Mouse (Mus musculus): ENCODE data around the gene Camk2g.

Gene Camk2g

DNA sequence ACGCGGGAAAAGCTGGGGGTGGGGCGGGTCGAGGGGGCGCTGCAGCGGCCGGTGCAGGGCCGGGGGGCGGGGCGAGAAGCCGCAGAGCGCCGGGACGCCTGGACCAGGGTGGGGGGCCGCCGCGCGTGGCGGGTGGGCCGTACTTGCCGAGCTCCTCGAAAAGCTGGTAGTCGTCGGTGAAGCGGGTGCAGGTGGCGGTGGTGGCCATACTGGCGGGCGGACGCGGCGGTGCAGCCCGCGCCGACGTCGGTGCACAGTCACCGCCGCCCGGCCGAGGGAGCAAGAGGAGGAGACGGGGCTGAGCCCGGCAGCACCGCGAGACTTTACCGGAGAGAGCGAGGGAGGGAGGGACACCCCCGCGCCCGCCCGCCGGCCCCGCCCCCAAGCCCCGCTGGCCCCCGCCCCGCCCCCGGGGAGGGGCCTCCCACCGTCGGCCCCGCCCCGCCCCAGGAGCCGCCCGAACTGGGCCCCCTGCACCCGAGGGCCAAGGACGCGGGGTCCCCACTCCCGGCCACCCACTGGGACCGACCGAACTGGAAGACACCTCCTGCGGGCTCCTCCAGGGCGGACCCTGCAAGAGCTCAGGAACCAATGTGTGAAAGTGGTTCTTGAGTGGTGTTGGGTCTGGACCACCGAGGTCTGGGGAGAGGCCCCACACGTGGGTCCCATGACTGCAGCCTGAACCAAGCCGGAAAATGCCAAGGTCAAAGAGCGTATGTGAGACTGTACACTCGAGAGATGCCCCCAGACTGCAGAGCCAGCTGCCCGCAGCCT is at the start of gene Camk2g:
Gene Camk2g, minus strand, starts transcription at position 331 of the 774 bp plus-strand sequence.
- DNase-seq: peak; percentile 87 to 93

GRCm38 (mm10) chr14:20842629-20843028 is 48.7 kb upstream of the Camk2g start:
- no peak for DNase-seq

GRCm38 (mm10) chr14:20841526-20841925 is 47.6 kb upstream of the Camk2g start:
- no peak for DNase-seq

- peak in 1 of 2 experiments; percentile 38 for DNase-seq
Observed at GRCm38 (mm10) chr14:20837681-20838080, 43.8 kb upstream of the Camk2g start.

DNA sequence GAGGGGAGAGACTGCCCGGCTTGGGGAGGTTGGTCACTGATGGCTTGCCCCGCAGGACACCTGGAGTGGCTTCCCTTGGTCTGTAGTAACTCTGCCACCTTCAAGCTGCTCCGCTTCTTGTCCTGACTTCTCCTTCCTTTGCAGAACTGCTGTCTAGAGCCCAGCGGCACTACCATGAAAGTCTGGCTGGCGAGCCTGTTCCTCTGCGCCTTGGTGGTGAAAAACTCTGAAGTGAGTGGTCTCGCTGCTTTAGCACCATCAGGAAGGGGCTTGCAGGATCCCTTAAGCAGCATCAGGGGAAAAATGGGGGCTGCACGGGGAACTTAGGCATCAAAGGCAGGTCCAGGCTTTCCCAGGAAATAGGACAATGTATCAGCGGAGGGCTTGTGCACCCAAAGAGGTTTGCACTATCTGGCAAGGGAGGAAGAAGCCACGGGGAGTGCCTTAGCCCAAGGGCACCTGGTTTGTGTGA is 43.1 kb upstream of the Camk2g start:
- DNase-seq: peak in 1 of 2 experiments; percentile 33

- DNase-seq: peak; percentile 86 to 91
Observed at GRCm38 (mm10) chr14:20836171-20836904, 42.5 kb upstream of the Camk2g start, which contains the start of gene Plau. TSS of gene Plau (plus strand) at chr14:20836660.

GRCm38 (mm10) chr14:20834136-20834535 is 40.2 kb upstream of the Camk2g start:
- DNase-seq: peak in 1 of 2 experiments; percentile 35

GRCm38 (mm10) chr14:20833525-20833924 is 39.6 kb upstream of the Camk2g start:
- no peak for DNase-seq

DNA sequence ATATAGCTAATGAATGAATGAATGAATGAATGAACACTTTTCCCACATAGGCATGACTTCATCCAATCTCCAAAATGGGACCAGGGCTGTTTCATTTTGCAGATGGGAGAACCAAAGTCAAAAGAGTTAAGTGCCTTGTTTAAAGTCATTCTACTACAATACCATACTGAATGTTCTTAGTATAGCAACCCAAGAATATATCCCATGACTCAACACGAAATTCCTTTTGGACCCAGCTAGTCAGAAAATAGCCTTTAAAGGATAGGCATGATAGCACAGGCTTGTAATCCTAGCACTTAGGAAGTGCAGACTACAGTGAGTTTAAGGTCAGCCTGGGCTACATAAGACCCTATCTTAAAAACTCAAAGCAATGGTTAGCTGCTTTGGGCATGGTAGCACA is 38.0 kb upstream of the Camk2g start:
- no peak for DNase-seq

DNA sequence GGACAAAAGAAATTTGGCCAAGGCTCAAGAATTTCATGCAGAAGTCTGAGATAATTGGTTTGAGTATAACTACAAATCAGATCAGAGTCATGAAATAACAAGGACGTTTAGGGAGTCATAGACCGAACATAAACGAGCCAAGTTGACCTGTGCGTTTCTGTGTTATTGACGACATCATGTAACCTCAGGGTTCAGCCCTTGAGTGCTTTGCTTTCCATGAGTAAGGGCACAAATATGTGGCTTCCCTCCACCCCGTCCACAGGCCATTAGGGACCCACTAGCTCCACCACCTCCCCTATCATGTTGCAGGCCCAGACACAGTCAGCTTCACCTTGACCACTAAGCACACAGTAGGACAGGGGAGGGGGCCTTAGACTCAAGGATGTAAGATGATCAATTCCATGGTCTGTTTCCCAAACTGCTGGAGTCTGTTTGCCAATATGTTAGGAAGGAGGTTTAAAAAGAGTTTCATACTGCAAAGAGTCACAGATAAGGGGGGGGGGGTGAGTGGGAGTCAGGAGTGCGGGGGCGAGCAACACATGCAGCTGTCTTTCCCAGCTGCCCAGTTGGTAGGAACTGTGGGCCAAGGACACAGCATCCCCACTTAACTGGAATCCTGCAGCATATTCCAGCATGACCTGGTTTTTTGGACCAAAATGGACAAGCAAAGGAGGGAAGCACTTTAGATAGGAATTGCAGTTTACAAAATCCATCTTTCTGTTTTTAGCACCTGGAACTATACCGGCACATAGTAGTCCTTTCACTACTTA is 37.4 kb upstream of the Camk2g start:
- no peak for DNase-seq

GRCm38 (mm10) chr14:20829523-20830366 is 35.9 kb upstream of the Camk2g start:
- DNase-seq: no peak

DNA sequence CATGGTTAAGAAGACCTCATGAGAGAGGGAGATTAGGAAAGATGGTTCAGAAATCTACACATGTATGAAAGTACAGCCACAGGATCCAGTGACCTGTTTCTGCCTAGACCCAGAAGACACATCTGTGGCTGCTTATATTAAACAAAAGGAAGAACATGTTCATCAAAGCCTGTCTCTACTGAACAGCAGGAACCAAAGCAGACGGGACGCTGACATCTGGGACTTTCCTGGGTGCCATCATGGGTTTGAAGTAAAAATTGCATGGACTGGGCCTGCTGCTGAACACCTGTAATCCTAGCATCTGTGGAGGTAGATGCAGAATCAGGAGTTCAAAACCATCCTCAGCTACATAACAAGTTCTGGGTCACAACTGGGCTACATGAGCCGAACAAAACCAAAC is 34.6 kb upstream of the Camk2g start:
- no peak for DNase-seq

DNA sequence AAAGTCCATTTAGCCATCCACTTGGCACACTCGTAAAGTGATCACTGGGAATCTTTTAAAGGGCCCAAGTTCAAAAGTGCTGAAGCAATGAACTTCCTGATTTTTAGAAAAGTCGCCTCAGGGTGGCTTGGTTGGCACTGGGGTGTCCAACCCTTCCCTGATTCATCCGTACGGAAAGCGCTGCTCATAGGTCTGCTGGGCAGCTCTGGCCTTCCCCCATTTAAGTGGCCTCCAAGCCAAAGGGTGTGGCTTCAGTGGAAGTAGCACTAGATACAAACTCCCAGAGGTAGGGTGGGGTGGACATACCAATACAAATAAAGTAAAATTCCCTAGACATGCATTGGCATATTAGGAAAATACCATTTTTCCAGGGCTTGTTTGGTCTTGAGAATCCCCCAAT is 33.6 kb upstream of the Camk2g start:
- no peak for DNase-seq

DNA sequence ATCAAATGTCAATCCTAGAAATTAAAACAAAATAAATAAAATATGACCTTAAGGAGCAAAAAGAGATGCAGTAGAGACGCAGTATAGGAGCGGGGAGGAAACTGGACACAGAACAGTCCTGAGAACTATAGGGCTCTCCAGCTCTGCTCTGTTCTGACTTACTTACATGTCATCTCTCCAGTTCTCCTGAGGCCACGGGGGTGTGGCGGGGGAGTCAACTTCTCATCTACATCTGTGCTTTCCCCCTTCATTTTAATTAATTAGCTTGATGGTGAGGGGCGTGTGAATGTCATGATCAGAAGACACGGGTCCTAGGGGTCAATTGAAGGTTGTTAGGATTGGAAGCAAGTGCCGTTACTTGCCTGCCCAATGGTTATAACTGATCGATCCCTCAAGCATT is 33.2 kb upstream of the Camk2g start:
- no peak for DNase-seq

DNA sequence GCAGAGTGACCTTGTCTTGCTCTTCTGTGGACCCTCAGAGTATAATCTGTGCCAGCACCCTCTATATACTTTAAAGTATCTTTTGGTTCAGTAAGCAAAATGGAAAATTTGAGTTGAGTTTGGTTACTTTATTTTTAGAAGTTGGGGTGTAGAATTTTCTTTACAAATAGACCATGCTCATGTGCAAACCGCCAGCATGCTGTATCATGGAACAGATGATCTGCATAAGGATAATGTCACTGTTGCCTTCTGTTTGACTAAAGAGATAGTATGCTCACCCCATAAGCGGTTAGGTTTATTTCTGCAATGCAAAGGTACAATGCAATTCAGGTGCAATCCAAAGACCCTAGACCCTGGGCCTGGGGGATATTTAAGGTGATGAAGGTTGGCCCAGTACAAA is 31.6 kb upstream of the Camk2g start:
- DNase-seq: no peak

DNA sequence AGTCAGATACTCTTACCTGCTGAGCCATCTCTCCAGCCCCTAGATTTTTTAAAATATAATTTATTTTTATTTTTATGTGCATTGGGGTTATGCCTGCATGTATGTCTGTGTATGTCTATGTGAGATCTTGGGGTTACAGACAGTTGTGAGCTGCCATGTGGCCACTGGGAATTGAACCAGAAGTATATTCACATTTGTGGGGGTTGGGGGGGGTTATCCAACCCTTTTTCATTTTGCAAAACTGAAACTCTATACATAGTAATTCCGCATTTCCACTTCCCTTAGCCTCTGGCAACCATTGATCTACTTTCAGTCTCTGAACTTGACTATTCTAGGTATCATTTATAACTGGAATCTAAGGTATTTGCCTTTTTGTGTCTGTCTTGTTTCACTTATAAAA is 30.6 kb upstream of the Camk2g start:
- DNase-seq: no peak

GRCm38 (mm10) chr14:20815448-20815847 is 21.6 kb upstream of the Camk2g start:
- DNase-seq: no peak

- no peak for DNase-seq
Observed at GRCm38 (mm10) chr14:20811779-20812406, 18.0 kb upstream of the Camk2g start.

- no peak for DNase-seq
Observed at GRCm38 (mm10) chr14:20811236-20811635, 17.3 kb upstream of the Camk2g start.

- DNase-seq: no peak
Observed at GRCm38 (mm10) chr14:20809820-20810219, 15.9 kb upstream of the Camk2g start.

- no peak for DNase-seq
Observed at GRCm38 (mm10) chr14:20809349-20809748, 15.5 kb upstream of the Camk2g start.
